Mouse (Mus musculus) lung, adult 10 weeks (tissue): ENCODE measurements around the gene Galnt11. TPM values are rescaled to one million over a fixed set of nuclear protein-coding genes. Genes with fewer than 3 reads are reported as not detected.

ENCODE experiments used
- polyA plus RNA-seq: library from polyadenylated mRNA; stranded (reverse); fragments of 350-450 nt; fragmentation: Illumina TruSeq; extraction: RNeasy Lipid Tissue Mini Kit (QIAGEN cat#74804); gene quantifications from one replicate; pipeline ENCODE4 v1.2.3, GENCODE M21; 2014; ENCODE audit warnings: low read depth, low replicate concordance; ENCODE audit not compliant: insufficient read depth

The Galnt11 gene
- 12.6 TPM for polyA plus RNA-seq

DNA sequence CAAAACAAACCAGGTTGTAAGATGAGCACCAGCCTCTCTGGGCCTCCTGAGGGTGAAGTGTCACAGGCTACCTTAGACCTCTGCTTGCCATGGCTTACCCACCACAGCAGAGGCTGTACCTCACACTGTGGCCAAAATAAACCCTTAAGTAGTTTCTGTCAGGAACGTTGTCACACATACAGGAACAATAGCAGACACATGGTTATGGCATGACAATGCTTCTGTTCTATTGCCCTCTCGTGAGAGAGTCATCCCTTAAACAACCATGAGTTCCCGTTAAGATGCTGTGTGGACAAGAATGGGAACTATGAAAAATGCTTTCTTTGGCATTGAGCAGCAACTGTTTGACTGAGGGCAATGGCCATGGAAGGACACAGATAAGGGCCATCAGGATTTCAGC lies at the start of gene Galnt11:
Gene Galnt11 (plus strand): TSS at position 301 of the 400 bp plus-strand sequence.

DNA sequence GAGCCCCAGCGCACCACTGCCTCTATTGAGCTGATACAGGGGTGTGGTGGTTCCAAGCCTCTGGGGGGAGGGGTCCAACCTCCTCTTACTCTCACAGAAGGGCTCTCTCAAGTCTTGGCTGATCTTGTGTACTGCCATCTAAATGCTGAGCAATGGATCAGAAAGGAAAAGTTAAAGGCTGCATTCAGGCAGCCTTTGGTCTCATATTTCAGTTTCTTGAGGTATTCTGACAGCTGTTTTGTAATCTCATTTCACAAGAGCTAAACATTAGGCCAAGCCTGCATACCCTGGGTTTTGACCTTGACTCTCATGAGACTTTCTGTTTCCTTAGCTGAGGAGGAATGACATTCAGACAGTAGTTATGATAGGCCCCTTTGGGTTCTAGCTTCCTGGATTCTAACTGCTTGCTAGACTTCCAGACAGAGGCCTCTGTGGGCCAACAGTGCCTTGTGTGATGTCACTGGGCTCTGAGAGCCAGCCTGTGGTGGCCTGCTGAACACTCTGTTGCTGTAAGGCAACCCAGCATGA lies 40.6 kb upstream of the Galnt11 start, which contains the start of gene Galntl5:
Gene Galntl5 (plus strand): TSS at position 457 of the 528 bp plus-strand sequence.

DNA sequence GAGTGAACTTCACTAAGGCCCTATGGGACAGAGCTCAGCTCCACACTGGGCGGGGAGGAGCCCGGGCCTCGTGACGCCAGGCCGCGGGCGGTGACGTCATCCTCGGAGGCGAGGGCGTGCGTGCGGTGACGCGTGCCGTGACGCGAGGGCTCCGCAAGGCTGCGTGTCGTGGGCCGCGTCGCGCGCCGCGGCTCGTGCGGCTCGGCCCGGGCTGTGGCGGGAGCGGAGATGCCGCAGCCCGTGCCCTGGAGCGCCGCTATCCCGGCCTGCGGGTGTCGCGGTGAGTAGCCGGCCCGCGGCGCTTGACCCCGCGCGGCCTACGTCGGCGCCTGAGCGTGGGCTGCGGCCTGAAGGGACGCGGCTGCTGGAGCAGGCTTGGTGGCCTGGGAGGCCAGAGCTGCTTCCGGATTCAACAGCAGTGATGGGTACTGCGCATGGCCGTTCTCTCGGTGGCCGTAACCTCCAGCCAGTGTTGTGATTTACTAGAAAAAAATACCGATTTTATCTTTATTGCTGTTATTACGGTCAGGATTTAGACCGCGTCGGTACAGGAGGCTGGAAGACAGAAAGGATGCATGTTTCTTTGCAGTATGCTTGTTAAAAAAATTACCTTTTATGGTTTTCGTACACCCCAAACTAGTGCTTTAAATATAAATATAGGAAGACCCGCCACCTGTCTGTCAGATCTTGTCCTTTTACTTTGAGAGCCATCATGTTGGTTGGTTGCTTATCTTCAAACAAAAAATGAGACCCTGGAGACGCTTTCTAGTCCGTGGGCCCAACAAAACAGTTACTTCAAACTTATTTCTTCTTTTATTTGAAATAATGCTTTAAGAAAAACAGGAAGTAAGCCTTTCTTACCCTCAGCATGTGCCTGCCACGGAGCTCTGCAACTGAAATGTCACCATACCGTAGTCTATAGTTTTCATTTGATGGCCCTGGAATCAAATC lies 1.3 kb downstream of the Galnt11 start, which contains the start of gene E130116L18Rik:
Gene E130116L18Rik (minus strand): TSS at position 402 of the 951 bp plus-strand sequence.

Other genes starting within 250 kb of the Galnt11 start
- gene Prkag2, start 121.3 kb upstream of the Galnt11 start, polyA plus RNA-seq, result 19.3 TPM
- not detected for gene Galntl5, start 40.4 kb upstream of the Galnt11 start, polyA plus RNA-seq
- not detected for gene E130116L18Rik, start 1.2 kb downstream of the Galnt11 start, polyA plus RNA-seq